Mouse (Mus musculus) forebrain, embryonic 11.5 days (tissue): ENCODE measurements around the gene Srd5a1. TPM values are rescaled to one million over a fixed set of nuclear protein-coding genes. Genes with fewer than 3 reads are reported as not detected.

ENCODE experiments used
- ATAC-seq: fragments of 200-750 bp; cut with Nextera tagmentation; replicated peaks from 2 replicates; pipeline ENCODE4 v1.8.0; 2017; ENCODE audit warnings: moderate TSS enrichment; ENCODE audit not compliant: low FRiP score
- DNase-seq: peaks from one replicate; pipeline ENCODE4 v3.0.0-alpha.2; 2017; ENCODE audit warnings: low spot score
- H3K27ac ChIP-seq: fragments of 300-500 bp; sonication (generic); 2 replicates; pipeline ENCODE4 v1.5.1; 2014; ENCODE audit warnings: low read depth, low read length
- H3K27me3 ChIP-seq: fragments of 300-500 bp; sonication (generic); 2 replicates; pipeline ENCODE4 v1.6.1; 2014; ENCODE audit warnings: mild to moderate bottlenecking, low read length, mixed read lengths; ENCODE audit not compliant: control insufficient read depth, insufficient read depth
- H3K36me3 ChIP-seq: fragments of 300-500 bp; sonication (generic); 2 replicates; pipeline ENCODE4 v1.6.1; 2014; ENCODE audit warnings: mild to moderate bottlenecking, low read length, moderate library complexity, mixed read lengths; ENCODE audit not compliant: control insufficient read depth, insufficient read depth
- H3K4me1 ChIP-seq: fragments of 300-500 bp; sonication (generic); replicated peaks from 2 replicates; pipeline ENCODE4 v1.6.1; 2014; ENCODE audit warnings: low read length, mixed read lengths; ENCODE audit not compliant: control insufficient read depth, insufficient read depth
- H3K4me2 ChIP-seq: fragments of 300-500 bp; sonication (generic); 2 replicates; pipeline ENCODE4 v1.6.1; 2014; ENCODE audit warnings: low read depth, mild to moderate bottlenecking, low read length, moderate library complexity, mixed read lengths; ENCODE audit not compliant: severe bottlenecking
- H3K4me3 ChIP-seq: fragments of 300-500 bp; sonication (generic); 2 replicates; pipeline ENCODE4 v1.5.1; 2014; ENCODE audit warnings: low read depth, low read length
- H3K9ac ChIP-seq: fragments of 300-500 bp; sonication (generic); 2 replicates; pipeline ENCODE4 v1.6.1; 2014; ENCODE audit warnings: low read length
- H3K9me3 ChIP-seq: fragments of 300-500 bp; sonication (generic); 2 replicates; pipeline ENCODE4 v1.6.1; 2016; ENCODE audit warnings: low read length, mixed read lengths; ENCODE audit not compliant: control insufficient read depth
- WGBS: fragments of 180-500 bp; shearing (Covaris S2); extraction: QIAGEN DNeasy Blood & Tissue Kit; methylation state at CpG from one replicate; pipeline ENCODE4 v1.1.7; 2014; 5-methylcytosine and 5-hydroxymethylcytosine counted together
- polyA plus RNA-seq: library from polyadenylated mRNA; unstranded; fragments of >200 nt; fragmentation: Nextera tagmentation; extraction: Ambion mirVana; gene quantifications from 2 replicates; pipeline ENCODE4 v1.2.1, GENCODE M21; 2014

Srd5a1 gene
- polyA plus RNA-seq, 1 experiment from 2014 or later: 23.7 TPM

DNA sequence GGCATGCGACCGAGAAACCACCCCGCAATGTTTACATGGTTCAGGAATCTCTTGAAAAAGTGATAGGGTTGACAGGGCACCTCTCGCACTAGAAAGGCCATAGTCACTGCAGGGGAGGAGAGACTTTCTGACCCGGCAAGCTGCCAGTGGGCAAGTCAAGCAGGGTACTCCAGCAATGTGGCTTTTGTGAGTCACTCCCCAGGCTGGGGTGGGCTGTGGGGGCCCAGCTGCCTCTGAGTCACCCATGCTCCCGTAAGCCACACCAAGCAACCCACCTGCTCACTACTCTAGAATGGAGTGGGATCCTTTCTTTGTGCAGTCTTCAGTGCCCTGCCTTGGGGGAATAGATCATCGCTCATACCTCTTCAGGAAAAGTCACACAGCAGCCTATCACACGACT, 17.8 kb downstream of the Srd5a1 start:
- no peak overlapping the region for H3K4me3 ChIP-seq
- WGBS: 92% methylated on average over 8 of the region's 8 CpGs
- H3K36me3 ChIP-seq: no peaks in the 10 kb centered on the region
- no peak overlapping the region for H3K4me2 ChIP-seq
- H3K9ac ChIP-seq: no peak overlapping the region
- ATAC-seq (no peak), DNase-seq (no peak)
- no peak overlapping the region for H3K27ac ChIP-seq
- no peaks in the 10 kb centered on the region for H3K9me3 ChIP-seq
- H3K4me1 ChIP-seq: no peaks in the 10 kb centered on the region
- H3K27me3 ChIP-seq: no peaks in the 10 kb centered on the region

DNA sequence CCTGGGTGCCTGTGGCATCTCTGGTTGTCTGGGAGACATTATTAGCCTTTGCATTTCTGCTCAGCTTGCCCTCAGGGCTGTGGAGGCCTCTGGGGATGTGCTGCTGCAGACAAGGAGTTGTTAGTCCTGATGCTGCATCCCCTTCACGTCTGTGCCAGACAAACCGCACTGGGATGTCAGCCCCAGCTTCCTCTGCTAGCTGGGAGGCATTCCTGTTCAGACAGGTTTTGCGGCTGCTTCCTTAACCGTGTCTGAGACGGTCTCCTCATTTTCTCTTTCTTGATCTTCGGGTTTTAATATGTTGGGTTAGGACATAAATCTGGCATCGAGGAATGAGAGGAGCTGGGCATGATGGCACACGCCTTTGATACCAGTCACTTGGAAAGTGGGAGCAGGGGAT, 19.0 kb downstream of the Srd5a1 start:
- no peaks in the 10 kb centered on the region for H3K27me3 ChIP-seq
- H3K27ac ChIP-seq: no peak overlapping the region
- H3K4me3 ChIP-seq: no peak overlapping the region
- no peak for DNase-seq
- no peaks in the 10 kb centered on the region for H3K36me3 ChIP-seq
- H3K9ac ChIP-seq: no peak overlapping the region
- no peaks in the 10 kb centered on the region for H3K4me1 ChIP-seq
- no peaks in the 10 kb centered on the region for H3K9me3 ChIP-seq
- ATAC-seq: no peak
- H3K4me2 ChIP-seq: no peak overlapping the region
- 90% methylated on average over 8 of the region's 8 CpGs for WGBS

DNA sequence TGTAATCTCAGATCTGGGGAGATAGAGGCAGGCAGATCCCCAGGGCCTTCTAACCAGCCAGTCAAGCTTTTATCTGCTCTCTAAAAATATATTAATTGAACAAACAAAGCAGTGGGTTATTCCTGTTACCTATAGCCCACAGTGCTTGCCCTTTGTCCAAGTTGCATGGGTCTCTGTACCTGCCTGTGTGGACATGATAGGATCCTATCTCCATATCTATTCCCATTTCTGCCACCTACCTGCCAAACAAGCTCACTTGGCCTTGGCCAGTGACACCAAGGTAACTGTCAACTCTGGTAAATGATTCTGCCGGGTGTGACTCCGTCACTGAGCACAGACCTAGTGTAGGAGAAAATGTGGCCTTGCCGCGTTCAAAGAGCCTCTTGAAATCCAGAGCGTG, 19.9 kb downstream of the Srd5a1 start:
- no peak overlapping the region for H3K27ac ChIP-seq
- no peaks in the 10 kb centered on the region for H3K36me3 ChIP-seq
- WGBS: 95% methylated on average over 5 of the region's 5 CpGs
- no peak overlapping the region for H3K9ac ChIP-seq
- no peak overlapping the region for H3K4me3 ChIP-seq
- H3K4me2 ChIP-seq: no peak overlapping the region
- DNase-seq (no peak), ATAC-seq (no peak)
- H3K9me3 ChIP-seq: no peaks in the 10 kb centered on the region
- H3K4me1 ChIP-seq: no peaks in the 10 kb centered on the region
- H3K27me3 ChIP-seq: no peaks in the 10 kb centered on the region

GRCm38 (mm10) chr13:69588263-69588662, 23.0 kb downstream of the Srd5a1 start:
- Histone ChIP-seq H3K9me3 (no peaks in the 10 kb centered on the region), H3K4me2 (no peak overlapping the region), H3K36me3 (no peaks in the 10 kb centered on the region), H3K27me3 (no peaks in the 10 kb centered on the region), H3K27ac (no peak overlapping the region), H3K4me1 (no peaks in the 10 kb centered on the region), H3K4me3 (no peak overlapping the region), H3K9ac (no peak overlapping the region)
- ATAC-seq: no peak
- 77% methylated on average over 6 of the region's 6 CpGs for WGBS
- DNase-seq: peak; percentile 26

- no peak overlapping the region for H3K9ac ChIP-seq
- DNase-seq: peak; percentile 0
Measured at GRCm38 (mm10) chr13:69587849-69588248, 23.4 kb downstream of the Srd5a1 start.

GRCm38 (mm10) chr13:69586337-69586736, 24.9 kb downstream of the Srd5a1 start:
- H3K36me3 ChIP-seq: no peaks in the 10 kb centered on the region; the same call in 1 of the 2 replicates
- no peaks in the 10 kb centered on the region for H3K4me1 ChIP-seq
- no peak overlapping the region for H3K4me3 ChIP-seq
- no peaks in the 10 kb centered on the region for H3K27me3 ChIP-seq
- no peak overlapping the region for H3K9ac ChIP-seq
- no peak overlapping the region for H3K4me2 ChIP-seq
- no peaks in the 10 kb centered on the region for H3K9me3 ChIP-seq
- ATAC-seq (no peak), DNase-seq (peak; percentile 45)
- 50% methylated on average over 10 of the region's 10 CpGs for WGBS
- no peak overlapping the region for H3K27ac ChIP-seq

More at GRCm38 (mm10) chr13:69587849-69588248, 23.4 kb downstream of the Srd5a1 start:
- Histone ChIP-seq H3K27me3 (no peaks in the 10 kb centered on the region), H3K27ac (no peak overlapping the region), H3K4me2 (no peak overlapping the region), H3K9me3 (no peaks in the 10 kb centered on the region), H3K4me1 (no peaks in the 10 kb centered on the region), H3K4me3 (no peak overlapping the region), H3K36me3 (no peaks in the 10 kb centered on the region)
- no peak for ATAC-seq
- 82% methylated on average over 3 of the region's 3 CpGs for WGBS

DNA sequence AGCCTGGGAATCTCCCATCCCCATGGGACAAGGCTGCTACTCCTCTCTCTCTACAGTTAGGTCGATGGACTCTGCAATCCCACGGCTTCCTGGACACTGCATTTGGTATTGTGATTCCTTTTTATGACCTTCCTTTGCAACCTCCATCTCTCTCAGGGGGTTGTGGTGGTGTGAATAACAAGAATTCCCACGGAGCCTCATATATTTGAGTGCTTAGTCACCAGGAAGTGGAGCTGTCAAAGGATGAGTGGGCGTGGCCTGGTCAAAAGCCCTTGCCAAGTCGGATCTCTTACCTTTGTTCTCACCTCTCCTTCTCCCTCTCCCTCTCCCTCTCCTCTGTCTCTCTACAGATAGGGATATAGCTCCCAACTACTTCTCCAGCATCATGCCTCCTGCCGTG, 25.4 kb downstream of the Srd5a1 start:
- no peaks in the 10 kb centered on the region for H3K27me3 ChIP-seq
- H3K4me1 ChIP-seq: no peaks in the 10 kb centered on the region
- H3K4me2 ChIP-seq: no peak overlapping the region
- ATAC-seq (no peak), DNase-seq (no peak)
- WGBS: 63% methylated on average over 6 of the region's 6 CpGs
- no peak overlapping the region for H3K9ac ChIP-seq
- no peak overlapping the region for H3K4me3 ChIP-seq
- no peaks in the 10 kb centered on the region for H3K9me3 ChIP-seq
- H3K36me3 ChIP-seq: no peaks in the 10 kb centered on the region; the same call in 1 of the 2 replicates
- no peak overlapping the region for H3K27ac ChIP-seq

DNA sequence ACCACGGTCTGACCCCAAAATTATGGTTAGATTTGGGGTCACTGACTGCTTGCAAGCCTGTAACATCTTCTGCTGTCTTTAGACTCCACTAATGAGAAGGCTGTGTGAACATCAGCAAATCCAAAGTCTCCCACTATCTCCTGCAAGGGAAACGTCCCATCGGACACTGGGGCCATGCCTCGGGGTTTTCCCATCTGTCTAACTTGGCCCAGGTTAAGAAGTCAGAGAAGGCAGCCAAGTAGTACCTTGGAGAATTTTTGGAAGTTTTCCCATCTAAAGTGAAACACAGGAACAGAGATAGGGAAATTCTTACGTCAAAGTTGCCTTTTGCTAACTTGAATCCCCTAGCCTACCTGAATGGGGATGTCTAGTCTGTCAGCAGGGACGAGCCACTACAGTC, 27.7 kb downstream of the Srd5a1 start:
- no peak overlapping the region for H3K4me3 ChIP-seq
- H3K27me3 ChIP-seq: no peaks in the 10 kb centered on the region
- no peaks in the 10 kb centered on the region; the same call in 1 of the 2 replicates for H3K36me3 ChIP-seq
- no peak overlapping the region for H3K4me2 ChIP-seq
- H3K4me1 ChIP-seq: no peaks in the 10 kb centered on the region
- H3K27ac ChIP-seq: no peak overlapping the region
- WGBS: 93% methylated on average over 6 of the region's 6 CpGs
- H3K9ac ChIP-seq: no peak overlapping the region
- no peak for ATAC-seq
- H3K9me3 ChIP-seq: no peaks in the 10 kb centered on the region
- DNase-seq: peak; percentile 16

DNA sequence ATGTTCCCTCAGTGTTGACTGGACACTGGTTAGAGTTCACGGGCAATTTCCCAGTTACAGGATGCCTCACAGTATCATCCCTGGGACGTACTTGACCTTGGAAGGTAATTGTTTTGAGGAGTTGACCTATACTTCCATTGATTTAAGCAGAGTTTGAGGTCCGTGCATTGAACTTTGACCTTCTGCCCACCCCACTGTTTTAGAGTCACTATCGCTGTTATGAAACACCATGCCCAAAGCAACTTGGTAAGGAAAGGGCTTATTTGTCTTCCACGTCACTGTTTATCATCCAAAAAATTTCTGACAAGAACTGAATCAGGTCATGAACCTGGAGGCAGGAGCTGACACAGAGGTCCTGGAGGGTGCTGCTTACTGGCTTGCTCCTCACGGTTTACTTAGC, 28.8 kb downstream of the Srd5a1 start:
- DNase-seq: peak; percentile 27
- Histone ChIP-seq H3K27ac (no peak overlapping the region), H3K4me3 (no peak overlapping the region), H3K4me2 (no peak overlapping the region), H3K9ac (no peak overlapping the region), H3K36me3 (no peaks in the 10 kb centered on the region; the same call in 1 of the 2 replicates), H3K9me3 (no peaks in the 10 kb centered on the region), H3K4me1 (no peaks in the 10 kb centered on the region), H3K27me3 (no peaks in the 10 kb centered on the region)
- no peak for ATAC-seq
- 87% methylated on average over 6 of the region's 6 CpGs for WGBS
